Mouse (Mus musculus): Measurements from ENCODE around the gene Moxd1. TPM values are rescaled to one million over a fixed set of nuclear protein-coding genes. Genes with fewer than 3 reads are reported as not detected.
"Not testable (repeated sequence)": the region's sequence is repeated elsewhere in the genome, so short reads cannot be mapped to it uniquely, and the experiment has no call there.

The Moxd1 gene
- polyA plus RNA-seq, 1 experiment from 2014 or later, result 2.6 TPM

DNA sequence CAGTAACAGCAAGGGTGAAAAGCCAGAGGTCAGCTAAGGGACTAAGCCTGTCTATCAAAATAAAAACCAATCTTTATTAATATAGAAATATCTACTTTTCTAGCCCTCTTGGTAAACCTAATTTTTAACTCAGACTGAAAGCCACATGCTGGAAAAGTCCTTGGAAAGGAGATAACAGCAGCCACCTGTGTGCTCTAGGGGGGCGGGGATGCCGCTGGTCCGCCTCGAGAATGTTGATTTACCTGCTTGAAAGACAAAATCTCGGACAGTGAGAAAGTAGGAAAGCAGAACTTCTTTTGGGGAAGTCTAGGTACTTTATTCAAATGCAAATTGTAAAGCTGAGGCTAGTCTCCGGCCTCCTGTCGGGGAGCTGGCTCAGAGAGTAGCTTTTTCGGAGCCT, 103.9 kb downstream of the Moxd1 start:
- not testable (repeated sequence) for H3K9me3 ChIP-seq (ENCODE audit: control insufficient read depth, low read length); H3K36me3 ChIP-seq (ENCODE audit: control insufficient read depth, insufficient read depth, low read length); H3K27me3 ChIP-seq (ENCODE audit: control insufficient read depth, insufficient read depth, low read length); ATAC-seq (replicated peaks; ENCODE audit: low FRiP score); H3K4me1 ChIP-seq (replicated peaks; ENCODE audit: control insufficient read depth, insufficient read depth, low read length); H3K27ac ChIP-seq (ENCODE audit: low read depth, low read length); DNase-seq (ENCODE audit: low spot score); H3K9ac ChIP-seq (ENCODE audit: low read length); H3K4me3 ChIP-seq (ENCODE audit: low read depth, low read length); H3K4me2 ChIP-seq (ENCODE audit: low read depth, low read length, severe bottlenecking)
- WGBS, result 30% methylated on average over 8 of the region's 8 CpGs

DNA sequence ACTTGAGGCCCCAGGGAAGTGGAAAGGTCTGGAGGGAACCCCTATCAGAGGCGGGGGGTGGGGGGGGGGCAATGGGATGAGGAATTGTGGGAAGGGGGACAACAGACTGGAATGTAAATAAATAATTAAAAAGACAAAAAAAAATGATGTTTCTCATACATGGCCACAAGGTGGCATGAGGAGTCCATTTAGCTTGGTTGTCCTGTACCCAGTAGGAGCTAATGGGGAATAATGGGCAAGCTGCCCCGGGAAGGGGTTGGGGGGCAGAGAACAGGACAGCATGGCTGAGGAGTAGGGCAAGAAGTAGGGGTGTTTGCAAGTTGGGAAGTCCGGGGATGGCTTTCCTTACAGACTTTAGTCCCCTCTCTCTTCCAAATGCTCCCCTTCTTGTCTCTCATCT, 109.5 kb downstream of the Moxd1 start:
- H3K36me3 ChIP-seq (ENCODE audit: control insufficient read depth, insufficient read depth, low read length), result no peaks in the 10 kb centered on the region

DNA sequence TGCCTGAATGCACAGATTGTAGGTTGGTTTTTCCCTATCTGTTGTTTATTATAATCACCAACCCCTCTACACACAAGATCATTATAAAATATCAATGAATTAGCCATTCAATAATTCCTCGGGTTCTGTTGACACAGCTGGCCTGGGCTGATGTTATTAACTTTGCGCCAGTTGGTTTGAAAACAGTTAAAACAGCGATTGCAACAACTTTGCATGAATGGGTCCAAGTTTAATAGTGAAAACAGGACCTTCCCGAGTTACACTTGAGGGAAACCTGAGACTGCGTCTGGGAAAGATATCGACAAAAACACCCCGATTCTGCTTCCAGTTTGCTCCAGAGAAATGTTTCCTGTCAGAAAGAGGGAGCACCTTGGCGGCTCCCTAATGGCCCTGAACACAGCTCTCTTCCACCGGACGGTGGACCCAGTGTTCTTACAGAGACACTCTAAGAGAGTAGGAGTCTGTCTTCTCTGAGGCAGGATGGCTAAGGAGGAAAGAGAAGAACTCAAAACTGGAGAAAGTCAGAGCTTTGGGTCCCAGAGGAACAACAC, 116.4 kb downstream of the Moxd1 start:
- WGBS, result 87% methylated on average over 10 of the region's 10 CpGs
- no peak overlapping the region for H3K4me3 ChIP-seq (ENCODE audit: low read depth, low read length)
- H3K4me2 ChIP-seq (ENCODE audit: low read depth, low read length, severe bottlenecking), result no peak overlapping the region
- no peaks in the 10 kb centered on the region for H3K4me1 ChIP-seq (replicated peaks; ENCODE audit: control insufficient read depth, insufficient read depth, low read length)
- no peak for ATAC-seq (replicated peaks; ENCODE audit: low FRiP score)
- no peak overlapping the region for H3K9ac ChIP-seq (ENCODE audit: low read length)
- DNase-seq (ENCODE audit: low spot score), result no peak
- H3K36me3 ChIP-seq (ENCODE audit: control insufficient read depth, insufficient read depth, low read length), result no peaks in the 10 kb centered on the region
- H3K27ac ChIP-seq (ENCODE audit: low read depth, low read length), result no peak overlapping the region
- no peaks in the 10 kb centered on the region for H3K27me3 ChIP-seq (ENCODE audit: control insufficient read depth, insufficient read depth, low read length)
- no peaks in the 10 kb centered on the region for H3K9me3 ChIP-seq (ENCODE audit: control insufficient read depth, low read length)

More for the DNA sequence above, 109.5 kb downstream of the Moxd1 start:
- DNase-seq (ENCODE audit: low spot score) (no peak), ATAC-seq (replicated peaks; ENCODE audit: low FRiP score) (no peak)
- Histone ChIP-seq H3K27me3 (ENCODE audit: control insufficient read depth, insufficient read depth, low read length) (no peaks in the 10 kb centered on the region), H3K27ac (ENCODE audit: low read depth, low read length) (no peak overlapping the region), H3K4me3 (ENCODE audit: low read depth, low read length) (no peak overlapping the region), H3K4me1 (replicated peaks; ENCODE audit: control insufficient read depth, insufficient read depth, low read length) (no peaks in the 10 kb centered on the region), H3K9me3 (ENCODE audit: control insufficient read depth, low read length) (no peaks in the 10 kb centered on the region; the same call in 1 of the 2 replicates), H3K4me2 (ENCODE audit: low read depth, low read length, severe bottlenecking) (no peak overlapping the region), H3K9ac (ENCODE audit: low read length) (no peak overlapping the region)
- 58% methylated on average over 3 of the region's 3 CpGs for WGBS

DNA sequence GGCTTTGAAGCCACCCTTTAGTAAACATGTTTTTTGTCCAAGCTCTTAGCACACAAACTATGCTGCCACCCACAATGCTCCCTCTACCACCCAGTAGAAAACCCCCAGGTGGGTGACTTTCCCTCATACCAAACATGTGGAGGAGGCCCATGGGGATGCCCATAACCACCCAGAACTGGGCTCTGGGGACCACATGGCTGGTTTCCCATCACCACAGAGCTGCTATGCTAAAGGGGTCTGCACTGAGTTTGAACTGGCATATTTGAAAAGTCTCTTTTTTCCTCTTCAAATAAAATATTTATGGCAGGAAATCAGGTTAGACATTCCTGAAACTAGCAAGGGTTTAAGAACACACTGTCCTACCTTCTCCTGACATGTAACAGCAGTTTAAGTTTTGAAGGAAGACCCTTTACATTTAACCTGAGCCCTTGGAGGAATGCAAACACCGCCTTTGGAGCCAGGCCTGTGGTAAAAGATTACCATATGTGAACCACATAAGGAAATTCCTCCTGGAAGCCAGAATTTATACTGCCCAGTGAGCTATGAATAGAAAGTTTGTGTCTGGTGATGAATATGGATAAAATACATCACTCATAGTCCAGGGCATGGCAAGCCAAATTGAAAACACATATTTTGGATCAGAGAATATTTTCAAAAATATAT, 117.4 kb downstream of the Moxd1 start:
- ATAC-seq (replicated peaks; ENCODE audit: low FRiP score) (no peak), DNase-seq (ENCODE audit: low spot score) (no peak)
- no peak overlapping the region for H3K9ac ChIP-seq (ENCODE audit: low read length)
- no peak overlapping the region for H3K4me3 ChIP-seq (ENCODE audit: low read depth, low read length)
- no peaks in the 10 kb centered on the region for H3K27me3 ChIP-seq (ENCODE audit: control insufficient read depth, insufficient read depth, low read length)
- no peaks in the 10 kb centered on the region for H3K4me1 ChIP-seq (replicated peaks; ENCODE audit: control insufficient read depth, insufficient read depth, low read length)
- no peak overlapping the region for H3K27ac ChIP-seq (ENCODE audit: low read depth, low read length)
- no peaks in the 10 kb centered on the region for H3K9me3 ChIP-seq (ENCODE audit: control insufficient read depth, low read length)
- H3K4me2 ChIP-seq (ENCODE audit: low read depth, low read length, severe bottlenecking), result no peak overlapping the region
- 76% methylated on average over 1 of the region's 1 CpGs for WGBS
- no peaks in the 10 kb centered on the region for H3K36me3 ChIP-seq (ENCODE audit: control insufficient read depth, insufficient read depth, low read length)

DNA sequence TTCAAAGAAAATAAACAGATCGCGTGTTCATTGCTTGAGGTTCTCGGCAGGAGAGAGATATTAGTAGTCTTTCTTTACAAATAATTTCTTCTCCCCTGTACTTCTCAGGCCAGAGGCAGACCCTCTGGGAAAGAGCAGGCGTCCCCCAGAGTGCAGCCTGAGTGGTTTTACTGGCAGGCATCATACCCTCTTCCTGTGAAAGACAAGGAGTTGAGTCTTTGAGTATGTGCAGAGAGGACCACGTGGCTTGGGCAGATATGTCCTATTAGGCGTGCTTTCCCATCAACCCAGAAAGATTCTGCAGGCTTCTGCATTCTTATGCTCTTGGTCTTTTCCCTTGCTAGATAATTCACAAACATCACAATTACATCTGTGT, 117.9 kb downstream of the Moxd1 start:
- H3K27ac ChIP-seq (ENCODE audit: low read depth, low read length), result no peak overlapping the region
- ATAC-seq (replicated peaks; ENCODE audit: low FRiP score), result no peak
- 83% methylated on average over 6 of the region's 6 CpGs for WGBS

DNA sequence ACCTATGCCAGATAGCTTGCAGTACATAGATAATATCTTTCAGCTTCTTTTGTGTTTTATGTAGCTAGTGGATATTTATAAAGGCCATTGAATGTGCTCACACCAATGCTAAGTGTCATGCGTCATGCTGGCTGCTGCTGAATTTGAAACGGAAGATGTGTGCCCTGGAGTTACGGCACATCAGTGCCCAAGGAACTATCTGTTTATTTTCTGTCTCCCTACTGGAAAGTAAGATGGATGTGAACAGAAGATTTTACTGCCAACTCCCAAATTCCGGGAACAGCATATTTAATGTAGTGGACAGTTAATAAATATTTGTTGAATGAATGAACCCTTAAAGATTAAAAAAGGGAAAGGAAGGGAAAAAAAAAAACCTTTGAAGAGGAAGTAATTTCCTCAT, 119.8 kb downstream of the Moxd1 start:
- Histone ChIP-seq H3K27ac (ENCODE audit: low read depth, low read length) (no peak overlapping the region), H3K9me3 (ENCODE audit: control insufficient read depth, low read length) (no peaks in the 10 kb centered on the region), H3K9ac (ENCODE audit: low read length) (no peak overlapping the region), H3K27me3 (ENCODE audit: control insufficient read depth, insufficient read depth, low read length) (no peaks in the 10 kb centered on the region), H3K4me2 (ENCODE audit: low read depth, low read length, severe bottlenecking) (no peak overlapping the region), H3K36me3 (ENCODE audit: control insufficient read depth, insufficient read depth, low read length) (no peaks in the 10 kb centered on the region), H3K4me1 (replicated peaks; ENCODE audit: control insufficient read depth, insufficient read depth, low read length) (no peaks in the 10 kb centered on the region), H3K4me3 (ENCODE audit: low read depth, low read length) (no peak overlapping the region)
- ATAC-seq (replicated peaks; ENCODE audit: low FRiP score), result no peak
- DNase-seq (ENCODE audit: low spot score), result no peak
- 82% methylated on average over 4 of the region's 4 CpGs for WGBS

More for the DNA sequence above, 117.9 kb downstream of the Moxd1 start:
- no peak overlapping the region for H3K9ac ChIP-seq (ENCODE audit: low read length)
- DNase-seq (ENCODE audit: low spot score), result no peak
- H3K27me3 ChIP-seq (ENCODE audit: control insufficient read depth, insufficient read depth, low read length), result no peaks in the 10 kb centered on the region
- H3K4me1 ChIP-seq (replicated peaks; ENCODE audit: control insufficient read depth, insufficient read depth, low read length), result no peaks in the 10 kb centered on the region
- no peak overlapping the region for H3K4me2 ChIP-seq (ENCODE audit: low read depth, low read length, severe bottlenecking)
- no peaks in the 10 kb centered on the region for H3K9me3 ChIP-seq (ENCODE audit: control insufficient read depth, low read length)
- H3K4me3 ChIP-seq (ENCODE audit: low read depth, low read length), result no peak overlapping the region
- H3K36me3 ChIP-seq (ENCODE audit: control insufficient read depth, insufficient read depth, low read length), result no peaks in the 10 kb centered on the region

Other genes starting within 250 kb of the Moxd1 start
- not detected in 2 replicates for gene Taar6, start 237.9 kb upstream of the Moxd1 start, polyA plus RNA-seq (2014; fragmentation: Nextera tagmentation; extraction: Ambion mirVana)
- not detected in 2 replicates for gene Taar7a, start 230.0 kb upstream of the Moxd1 start, polyA plus RNA-seq (2014; fragmentation: Nextera tagmentation; extraction: Ambion mirVana)
- not detected in 2 replicates for gene Taar7b, start 223.6 kb upstream of the Moxd1 start, polyA plus RNA-seq (2014; fragmentation: Nextera tagmentation; extraction: Ambion mirVana)
- not detected in 2 replicates for gene Taar7d, start 196.3 kb upstream of the Moxd1 start, polyA plus RNA-seq (2014; fragmentation: Nextera tagmentation; extraction: Ambion mirVana)
- not detected in 2 replicates for gene Taar7e, start 185.9 kb upstream of the Moxd1 start, polyA plus RNA-seq (2014; fragmentation: Nextera tagmentation; extraction: Ambion mirVana)
- gene Taar7f, start 174.0 kb upstream of the Moxd1 start, polyA plus RNA-seq (2014; fragmentation: Nextera tagmentation; extraction: Ambion mirVana), result not detected in 2 replicates
- gene Taar8a, start 147.0 kb upstream of the Moxd1 start, polyA plus RNA-seq (2014; fragmentation: Nextera tagmentation; extraction: Ambion mirVana), result not detected in 2 replicates
- not detected in 2 replicates for gene Taar8b, start 131.2 kb upstream of the Moxd1 start, polyA plus RNA-seq (2014; fragmentation: Nextera tagmentation; extraction: Ambion mirVana)
- gene Taar8c, start 121.6 kb upstream of the Moxd1 start, polyA plus RNA-seq (2014; fragmentation: Nextera tagmentation; extraction: Ambion mirVana), result not detected in 2 replicates
- gene Taar9, start 114.0 kb upstream of the Moxd1 start, polyA plus RNA-seq (2014; fragmentation: Nextera tagmentation; extraction: Ambion mirVana), result not detected in 2 replicates
- 78.5 and 87.3 TPM in 2 replicates for gene Stx7, start 74.2 kb upstream of the Moxd1 start, polyA plus RNA-seq (2014; fragmentation: Nextera tagmentation; extraction: Ambion mirVana)